Comparison of ENCODE assay signal across 8 mouse cellular contexts in the genomic region with DNA sequence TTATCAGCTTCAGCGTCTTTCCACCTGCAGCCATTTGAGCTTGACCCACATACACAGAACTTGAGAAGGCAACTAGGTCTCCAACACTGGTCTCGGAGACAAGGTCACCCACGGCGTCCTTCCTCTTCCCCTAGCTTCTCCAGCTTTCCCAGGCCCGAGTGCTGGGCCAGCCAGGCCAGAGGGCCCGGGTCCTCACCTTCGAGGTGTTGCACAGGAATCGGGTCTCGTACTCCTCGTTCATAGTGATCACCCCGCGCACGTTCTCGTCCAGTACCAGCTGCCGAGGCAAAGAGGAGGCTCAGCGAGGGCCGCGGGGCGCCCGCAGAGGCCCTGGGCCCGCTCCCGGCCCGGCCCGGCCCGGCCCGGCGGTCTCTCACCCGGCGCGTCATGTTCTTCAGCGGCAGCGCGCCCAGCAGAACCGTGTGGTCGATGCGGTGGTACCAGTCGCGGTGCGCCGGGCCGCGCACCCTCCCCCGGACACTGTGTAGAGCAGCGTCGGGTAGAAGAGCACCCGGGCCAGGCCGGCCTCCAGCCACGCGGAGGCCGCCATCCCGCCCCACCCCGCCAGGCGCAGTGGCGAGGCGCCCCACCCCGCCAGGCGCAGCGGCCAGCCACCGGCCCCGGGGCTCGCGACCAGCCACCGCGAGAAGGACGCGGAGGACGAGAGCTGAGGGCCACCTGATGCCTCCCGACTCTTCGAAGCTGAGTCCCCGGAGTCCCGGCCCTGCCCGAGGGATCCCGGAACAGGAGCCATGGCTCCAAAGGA. TPM values are rescaled to one million over a fixed set of nuclear protein-coding genes. Genes with fewer than 3 reads are reported as not detected.
A peak's percentile ranks its signal among the peaks of the same experiment; 100 is the strongest.
DNase-seq lines count a peak whose midpoint lies in the region; ATAC-seq lines count a peak whose summit lies in the region.

No protein-coding gene starts in this region.

- intact Hi-C loops in left cerebral cortex, postnatal 14 days (cut with DNase I) = loop anchor here (5.0 kb wide), 1 partner anchor 50 kb away; no protein-coding TSS in a partner anchor

- peak overlapping the region; percentile 73 for H3K4me2 ChIP-seq in hindbrain, embryonic 13.5 days

- H3K4me1 ChIP-seq in hindbrain, embryonic 13.5 days (replicated peaks) = peaks cover 41% of the 10 kb centered on the region

- under 1% methylated on average over 72 of the region's 73 CpGs for WGBS in hindbrain, embryonic 13.5 days

- H3K27me3 ChIP-seq in hindbrain, embryonic 13.5 days = no peaks in the 10 kb centered on the region

- peak; percentile 85 for ATAC-seq in hindbrain, embryonic 13.5 days (ENCODE audit: low FRiP score)
- peak; percentile 75 for ATAC-seq in megakaryocyte progenitor cell, adult 5-6 weeks (replicated peaks; ENCODE audit: poor library complexity)

- H3K9me3 ChIP-seq in hindbrain, embryonic 13.5 days = no peaks in the 10 kb centered on the region

- peak overlapping the region; percentile 66 for H3K4me3 ChIP-seq in hindbrain, embryonic 13.5 days

- peak overlapping the region; percentile 95 for H3K9ac ChIP-seq in hindbrain, embryonic 13.5 days

- peaks cover 13% of the 10 kb centered on the region for H3K36me3 ChIP-seq in hindbrain, embryonic 13.5 days

- H3K27ac ChIP-seq in hindbrain, embryonic 13.5 days = peak overlapping the region; percentile 91

- DNase-seq in T-cell, adult 2 months (ENCODE audit: low spot score) = peak; percentile 45
- peak; percentile 78 to 79 for DNase-seq in cerebellum, postnatal 14 days
- peak; percentile 33 to 40 for DNase-seq in frontal cortex, postnatal 25 days (ENCODE audit: low spot score in 2 of 2)
- DNase-seq in left cerebral cortex, postnatal 14 days (ENCODE audit: low spot score in 2 of 2) = peak; percentile 47 to 56
- DNase-seq in right cerebral cortex, postnatal 14 days = peak; percentile 70
- peak; percentile 75 for DNase-seq in urinary bladder, postnatal 25 days (ENCODE audit: low spot score)

RNA-seq across cellular contexts. Expression of gene Ndufs3, which starts 12.8 kb away (rescaled TPM):
- polyA plus RNA-seq in hindbrain, embryonic 13.5 days (2015; fragmentation: Nextera tagmentation; extraction: Ambion mirVana) = 212 and 215 TPM in 2 replicates
- 100 to 1,000 TPM; 224 to 244 TPM for total RNA-seq in left cerebral cortex, postnatal 14 days (2021)
- 156 and 172 TPM in 2 replicates for total RNA-seq in megakaryocyte progenitor cell, adult 5-6 weeks (2015)
- 68.0 and 89.2 TPM in 2 replicates for total RNA-seq in megakaryocyte progenitor cell, adult 5-6 weeks (2017)

RNA-seq across cellular contexts. Expression of gene Kbtbd4, which starts 12.9 kb away (rescaled TPM):
- 56.2 and 61.6 TPM in 2 replicates for polyA plus RNA-seq in hindbrain, embryonic 13.5 days (2015; fragmentation: Nextera tagmentation; extraction: Ambion mirVana)
- 10 to 100 TPM; 33.1 to 35.0 TPM for total RNA-seq in left cerebral cortex, postnatal 14 days (2021)
- total RNA-seq in megakaryocyte progenitor cell, adult 5-6 weeks (2015) = 10.0 and 16.4 TPM in 2 replicates
- 15.1 and 17.6 TPM in 2 replicates for total RNA-seq in megakaryocyte progenitor cell, adult 5-6 weeks (2017)

RNA-seq across cellular contexts. Expression of gene Celf1, which starts 22.8 kb away (rescaled TPM):
- 108 and 121 TPM in 2 replicates for polyA plus RNA-seq in hindbrain, embryonic 13.5 days (2015; fragmentation: Nextera tagmentation; extraction: Ambion mirVana)
- total RNA-seq in left cerebral cortex, postnatal 14 days (2021) = 100 to 1,000 TPM; 134 to 147 TPM
- total RNA-seq in megakaryocyte progenitor cell, adult 5-6 weeks (2015) = 34.0 and 42.8 TPM in 2 replicates
- 23.7 and 37.6 TPM in 2 replicates for total RNA-seq in megakaryocyte progenitor cell, adult 5-6 weeks (2017)

RNA-seq across cellular contexts. Expression of gene C1qtnf4, which starts 31.8 kb away (rescaled TPM):
- polyA plus RNA-seq in hindbrain, embryonic 13.5 days (2015; fragmentation: Nextera tagmentation; extraction: Ambion mirVana) = 31.2 and 46.2 TPM in 2 replicates
- total RNA-seq in left cerebral cortex, postnatal 14 days (2021) = 100 to 1,000 TPM; 261 to 310 TPM
- not detected in 2 replicates for total RNA-seq in megakaryocyte progenitor cell, adult 5-6 weeks (2015)
- not detected in 2 replicates for total RNA-seq in megakaryocyte progenitor cell, adult 5-6 weeks (2017)

Comparison
In these comparisons a context has a peak if more than half of its experiments do, and no peak if none do; other contexts are left out.
1. Peak in every context shown above with its lines: DNase-seq, ATAC-seq, H3K4me3 ChIP-seq and H3K27ac ChIP-seq.